Mouse (Mus musculus) gastrocnemius, postnatal 4 days (tissue): ENCODE results near the gene Apoa2. TPM values are rescaled to one million over a fixed set of nuclear protein-coding genes. Genes with fewer than 3 reads are reported as not detected.
A peak's percentile ranks its signal among the peaks of the same experiment; 100 is the strongest.

ENCODE experiments used
- DNase-seq, 2 experiments: peaks; one replicate each; pipeline ENCODE4 v3.0.0; 2021 to 2022; ENCODE audit warnings: low spot score in 2 of 2, mixed read lengths in 2 of 2
- long read RNA-seq, 2 experiments: library from polyadenylated mRNA; stranded (forward); transcript quantifications; one replicate each; pipeline ENCODE4 v2.0.0; 2021
- total RNA-seq, 2 experiments: library from RNA; stranded (reverse); gene quantifications; 2 replicates each; pipeline ENCODE4 v1.2.3; 2021

Apoa2 gene
- total RNA-seq = 10 to 100 TPM in 1 of 2 experiments, 1 to 10 TPM in 1; 2.1 to 13.8 TPM
- long read RNA-seq, experiment 1, partial matches to known transcripts = 0 of 1 reads
- long read RNA-seq, experiment 1, other reads (novel, unspliced or antisense) = 1 of 1 reads
- long read RNA-seq, experiment 2, partial matches to known transcripts = 0 of 2 reads
- long read RNA-seq, experiment 2, other reads (novel, unspliced or antisense) = 2 of 2 reads

DNA sequence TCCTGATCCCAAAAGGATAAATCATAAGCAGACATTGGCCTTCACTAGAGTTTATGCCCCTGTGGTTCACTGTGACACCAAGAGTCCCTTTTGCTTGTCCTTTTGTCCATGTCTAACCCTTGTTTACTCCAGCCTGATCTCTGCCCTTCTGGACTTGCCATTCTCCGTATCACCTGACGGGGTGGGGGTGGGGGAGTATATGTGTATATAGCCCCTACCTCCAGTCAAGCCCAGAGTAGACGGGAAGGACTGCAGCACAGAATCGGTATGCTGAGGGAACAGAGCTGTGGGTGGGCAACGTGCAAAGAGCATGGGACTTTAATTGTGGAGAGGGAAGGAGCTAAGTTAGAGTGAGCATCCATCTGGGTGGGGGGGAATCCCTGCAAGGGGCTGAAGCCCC lies at the start of gene Apoa2:
Gene Apoa2 (plus strand): TSS at position 198 of the 400 bp plus-strand sequence.
- no peak for DNase-seq

DNA sequence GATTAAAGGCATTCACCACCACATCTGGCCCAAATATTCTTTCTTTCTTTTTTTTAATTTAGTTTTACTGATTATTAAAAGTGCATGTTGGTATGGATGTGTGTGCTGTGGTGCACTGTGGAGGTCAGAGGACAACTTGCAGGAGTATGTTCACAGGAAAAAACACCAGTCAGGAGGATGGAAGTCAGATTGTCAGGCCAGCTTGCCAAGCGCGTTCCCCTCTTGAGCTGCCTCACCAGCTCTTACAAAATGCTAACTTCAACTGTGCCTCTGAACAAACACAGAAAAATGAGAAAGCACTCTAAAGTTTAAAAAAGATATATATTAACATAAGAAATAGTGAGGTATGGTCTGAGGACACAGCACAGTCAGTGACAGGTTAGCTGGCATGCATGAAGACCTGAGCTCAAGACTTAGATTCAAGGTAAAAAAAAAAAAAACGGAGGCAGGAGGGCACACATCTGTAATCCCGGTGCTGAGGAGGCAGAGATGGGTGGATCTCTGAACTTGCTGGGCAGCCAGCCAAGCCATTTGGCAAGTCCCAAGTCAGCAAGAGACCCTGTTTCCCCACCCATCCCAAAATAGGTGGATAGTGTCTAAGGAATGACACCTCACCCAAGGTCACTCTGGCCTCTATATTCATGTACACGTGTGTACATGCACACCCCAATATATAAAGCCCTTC lies 45.2 kb upstream of the Apoa2 start:
- DNase-seq = no peak

DNA sequence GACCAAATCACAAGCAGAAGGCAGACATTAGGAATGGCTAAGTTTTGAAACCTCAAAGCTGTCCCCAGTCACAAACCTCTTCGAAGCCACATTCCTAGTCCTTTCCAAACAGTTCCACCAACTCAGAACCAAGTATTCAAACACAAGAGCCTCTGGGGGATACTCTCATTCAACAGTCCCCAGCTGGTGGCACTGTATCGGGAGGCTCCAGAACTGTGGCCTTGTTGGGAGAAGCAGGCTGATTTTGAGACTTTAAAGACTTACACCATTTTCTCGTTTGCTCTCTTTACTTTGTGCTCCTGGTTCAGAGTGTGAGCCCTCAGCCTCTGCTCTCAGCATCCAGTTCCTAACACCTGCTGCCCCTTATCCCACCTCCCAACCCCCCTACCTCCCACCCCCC lies 41.8 kb upstream of the Apoa2 start:
- no peak for DNase-seq

DNA sequence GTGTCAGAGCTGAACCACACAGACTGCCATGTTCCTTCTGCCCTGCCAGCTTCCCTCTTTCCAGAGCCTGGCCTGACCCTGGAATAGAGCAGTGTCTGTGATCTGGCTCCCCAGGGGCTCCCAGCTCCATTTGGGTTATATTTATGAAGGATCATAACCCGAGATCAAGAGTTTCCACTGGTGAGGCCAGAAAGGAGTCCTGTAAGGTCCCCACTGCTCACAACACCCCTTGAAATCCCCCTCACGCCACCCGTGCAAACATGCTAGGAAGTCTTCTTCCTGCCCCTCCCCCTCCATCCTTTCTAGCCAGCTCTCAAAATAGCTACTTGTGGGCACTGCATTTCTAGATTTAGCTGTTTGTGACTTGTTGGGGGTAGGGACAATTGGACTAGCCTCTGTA lies 41.2 kb upstream of the Apoa2 start:
- no peak for DNase-seq

DNA sequence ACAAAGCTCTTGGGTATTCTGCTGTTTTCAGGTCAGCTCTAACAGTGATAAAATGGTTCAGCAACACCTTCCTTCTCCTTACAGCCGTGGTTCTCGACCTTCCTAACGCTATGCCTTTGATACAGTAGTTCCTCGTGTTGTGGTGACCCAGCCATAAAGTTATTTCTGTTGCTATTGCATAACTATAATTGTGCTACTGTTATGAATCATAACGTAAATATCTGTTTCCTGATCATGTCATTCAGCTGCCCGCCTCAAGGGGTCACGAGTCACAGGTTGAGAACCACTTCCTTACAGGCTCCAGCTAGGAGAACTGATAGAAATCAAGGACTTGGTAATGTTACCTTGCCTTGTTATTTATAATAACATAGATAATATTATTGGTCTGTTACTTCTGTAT lies 40.5 kb upstream of the Apoa2 start:
- DNase-seq = no peak

DNA sequence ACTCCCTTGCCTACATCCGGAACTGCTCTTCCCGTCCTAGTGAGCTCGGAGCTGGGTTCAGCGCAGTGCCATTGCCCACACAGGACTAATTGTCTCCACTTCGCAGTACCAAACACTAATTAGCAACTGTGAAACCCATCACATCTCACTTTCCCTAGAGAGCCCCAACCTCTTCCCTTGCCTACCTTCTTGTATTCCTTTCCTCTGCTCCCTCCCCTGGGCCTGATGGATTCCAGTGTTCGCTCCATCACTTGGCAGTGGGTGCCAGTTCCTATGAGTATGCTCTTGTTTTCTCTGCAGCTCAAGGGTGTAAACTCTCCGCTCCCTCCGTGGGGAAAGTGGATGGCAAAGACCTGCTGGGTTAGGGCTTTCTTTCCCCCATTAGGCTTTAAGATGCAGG lies 39.2 kb upstream of the Apoa2 start:
- no peak for DNase-seq

DNA sequence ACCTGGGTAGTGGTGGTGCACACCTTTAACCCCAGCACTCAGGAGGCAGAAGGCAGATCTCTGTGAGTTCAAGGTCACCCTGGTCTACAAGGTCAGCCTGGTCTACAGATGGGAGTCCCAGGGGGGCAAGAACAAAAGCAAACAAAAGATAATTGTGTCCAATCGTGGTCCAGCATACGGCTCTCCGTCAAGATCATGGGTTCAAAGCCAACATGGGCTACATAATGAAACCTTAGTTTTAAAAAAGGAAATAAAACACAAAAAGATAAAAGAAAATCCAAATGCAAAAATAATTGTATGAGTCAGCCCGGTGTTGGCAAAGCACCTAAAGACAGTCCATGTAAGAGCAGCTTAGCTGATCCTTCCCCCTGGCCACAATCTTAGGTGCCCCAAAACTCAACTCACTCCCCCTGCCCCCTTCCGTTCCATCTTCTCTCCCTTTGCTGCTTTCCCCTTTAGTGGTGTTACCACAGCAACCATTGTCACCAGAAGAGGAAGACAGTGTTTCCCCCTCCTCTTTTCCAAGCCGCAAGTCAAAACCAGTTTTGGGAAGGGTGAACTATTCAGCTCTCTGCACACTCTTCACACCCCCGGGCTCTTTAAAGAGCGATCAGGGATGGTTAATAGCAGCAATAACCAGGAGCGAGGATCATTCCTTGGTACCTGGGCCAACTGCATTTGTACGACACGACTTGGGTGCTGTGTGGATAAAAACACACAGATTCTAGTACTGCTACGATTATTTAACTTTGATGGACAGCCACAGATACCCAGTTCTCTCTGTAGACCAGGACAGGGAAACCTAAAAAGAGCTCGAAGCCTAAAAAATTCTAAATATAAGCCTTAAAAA lies 36.8 kb upstream of the Apoa2 start:
- DNase-seq = no peak

DNA sequence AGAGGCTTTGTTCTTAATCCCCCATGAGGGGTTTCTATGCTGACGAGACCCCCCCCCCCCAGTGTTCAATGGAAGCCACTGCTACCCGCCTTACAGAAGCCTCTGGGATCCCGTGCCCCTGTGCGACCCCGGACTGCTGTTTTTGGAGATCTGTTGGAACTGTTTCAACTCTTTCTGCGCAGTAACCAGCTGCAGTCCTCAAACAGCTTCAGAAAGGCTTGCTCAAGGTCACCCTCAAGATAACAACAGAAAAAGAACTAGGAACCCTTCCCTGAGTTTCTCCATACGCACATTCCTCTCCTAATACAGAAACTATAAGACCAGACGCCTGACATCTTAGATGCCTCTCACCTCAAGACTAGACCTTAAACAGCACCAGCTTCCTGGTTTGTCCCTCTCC lies 35.8 kb upstream of the Apoa2 start:
- DNase-seq = no peak

DNA sequence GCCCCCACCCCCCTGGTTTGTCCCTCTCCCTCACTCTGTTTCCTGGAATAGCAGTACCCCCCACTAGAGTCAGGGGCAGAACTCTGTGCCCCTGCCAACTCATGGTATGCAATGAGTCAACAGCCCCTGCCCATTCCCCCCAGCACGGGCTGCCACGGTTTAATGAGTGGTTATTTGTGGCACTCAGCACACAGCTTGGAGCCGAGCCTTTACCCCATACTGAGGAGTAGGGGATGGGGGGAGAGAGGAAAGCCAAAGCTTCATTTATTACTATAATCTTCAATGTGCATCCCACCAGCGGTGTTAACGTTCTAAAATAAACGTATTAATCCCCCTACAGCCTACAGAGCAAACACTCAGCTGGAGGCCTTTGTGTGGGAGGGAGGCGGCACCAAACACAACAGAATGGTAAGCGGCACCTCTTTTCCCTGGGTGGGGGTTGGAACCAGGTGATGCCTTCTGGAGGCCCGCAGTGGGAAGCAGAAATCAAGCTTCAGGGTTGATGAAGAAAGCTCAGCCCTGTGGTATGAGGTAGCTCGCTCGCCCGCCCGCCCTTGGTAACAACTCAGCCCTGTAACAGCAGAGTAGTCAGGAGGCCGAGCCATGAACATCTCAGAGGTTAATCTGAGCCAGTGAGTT lies 35.3 kb upstream of the Apoa2 start:
- no peak for DNase-seq

DNA sequence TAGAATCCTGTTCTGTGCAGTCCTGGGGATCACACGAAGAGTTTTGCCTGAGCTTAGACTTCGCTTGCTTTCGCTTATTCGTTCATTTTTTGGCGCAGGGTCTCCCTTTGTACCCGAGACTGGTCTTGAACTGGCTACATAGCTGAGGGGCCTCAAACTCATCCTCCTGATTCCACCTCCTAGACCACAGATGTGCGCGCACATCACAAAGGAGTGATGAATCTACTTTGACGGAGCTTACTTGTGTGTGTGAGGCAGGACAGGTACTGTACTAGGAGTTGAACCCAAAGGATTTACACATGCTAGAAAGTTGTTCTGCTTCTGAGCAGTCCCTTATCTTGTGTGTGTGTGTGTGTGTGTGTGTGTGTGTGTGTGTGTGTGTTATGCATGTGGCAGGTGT lies 34.0 kb upstream of the Apoa2 start:
- DNase-seq = no peak

DNA sequence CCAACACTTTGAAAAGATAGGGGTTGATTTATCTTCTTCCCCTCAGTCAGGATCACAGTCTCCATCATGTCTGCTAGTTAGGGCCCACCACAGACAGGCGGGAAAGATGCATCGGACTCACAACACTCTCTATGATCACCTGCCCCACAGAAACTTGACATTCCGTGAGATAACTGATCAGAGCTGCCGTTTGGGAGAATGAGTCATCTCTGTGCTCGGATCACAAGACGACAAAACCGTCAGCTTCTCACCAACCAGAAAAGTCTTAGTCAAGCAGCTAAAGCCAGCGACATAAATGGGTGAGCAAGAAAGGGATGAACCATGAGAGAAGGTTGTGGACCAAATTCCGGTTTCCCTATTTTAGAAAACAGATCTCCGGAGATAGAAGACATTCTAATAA lies 32.6 kb upstream of the Apoa2 start:
- DNase-seq = no peak

DNA sequence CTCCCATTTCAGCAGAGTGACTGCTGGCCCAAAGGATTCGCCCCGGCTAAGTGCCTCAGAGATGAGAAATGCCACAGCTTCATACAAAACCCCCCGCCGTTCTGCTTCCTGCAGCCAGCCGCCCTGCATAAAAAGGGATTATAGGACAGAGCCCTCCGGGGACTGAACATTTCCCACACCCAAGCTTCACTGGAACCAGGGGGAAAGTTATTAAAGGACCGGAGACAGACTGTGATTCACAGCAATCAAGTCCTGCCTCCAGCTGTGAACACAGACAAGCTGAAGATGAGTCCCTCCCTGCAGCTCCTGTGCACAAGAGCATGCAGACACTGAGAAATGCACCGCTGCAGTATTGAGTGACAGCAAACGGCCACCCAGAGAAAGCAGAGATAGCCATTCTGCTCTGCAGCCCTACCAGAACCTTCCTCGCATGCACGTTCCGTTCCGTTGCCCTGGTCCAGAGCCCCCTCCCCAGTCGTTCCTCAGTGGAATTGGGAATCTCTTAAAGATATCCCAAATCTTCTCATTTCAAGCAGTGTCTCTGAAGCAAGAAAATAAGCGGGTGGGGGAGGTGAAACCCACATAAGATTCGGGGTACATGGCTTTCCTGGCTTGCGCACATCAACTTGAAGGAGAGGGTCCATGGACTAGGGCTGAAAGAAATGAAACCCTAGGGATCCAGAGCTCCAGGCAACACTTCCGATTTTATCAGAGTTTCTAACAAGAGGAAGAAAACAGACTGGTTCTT lies 31.6 kb upstream of the Apoa2 start:
- no peak for DNase-seq

DNA sequence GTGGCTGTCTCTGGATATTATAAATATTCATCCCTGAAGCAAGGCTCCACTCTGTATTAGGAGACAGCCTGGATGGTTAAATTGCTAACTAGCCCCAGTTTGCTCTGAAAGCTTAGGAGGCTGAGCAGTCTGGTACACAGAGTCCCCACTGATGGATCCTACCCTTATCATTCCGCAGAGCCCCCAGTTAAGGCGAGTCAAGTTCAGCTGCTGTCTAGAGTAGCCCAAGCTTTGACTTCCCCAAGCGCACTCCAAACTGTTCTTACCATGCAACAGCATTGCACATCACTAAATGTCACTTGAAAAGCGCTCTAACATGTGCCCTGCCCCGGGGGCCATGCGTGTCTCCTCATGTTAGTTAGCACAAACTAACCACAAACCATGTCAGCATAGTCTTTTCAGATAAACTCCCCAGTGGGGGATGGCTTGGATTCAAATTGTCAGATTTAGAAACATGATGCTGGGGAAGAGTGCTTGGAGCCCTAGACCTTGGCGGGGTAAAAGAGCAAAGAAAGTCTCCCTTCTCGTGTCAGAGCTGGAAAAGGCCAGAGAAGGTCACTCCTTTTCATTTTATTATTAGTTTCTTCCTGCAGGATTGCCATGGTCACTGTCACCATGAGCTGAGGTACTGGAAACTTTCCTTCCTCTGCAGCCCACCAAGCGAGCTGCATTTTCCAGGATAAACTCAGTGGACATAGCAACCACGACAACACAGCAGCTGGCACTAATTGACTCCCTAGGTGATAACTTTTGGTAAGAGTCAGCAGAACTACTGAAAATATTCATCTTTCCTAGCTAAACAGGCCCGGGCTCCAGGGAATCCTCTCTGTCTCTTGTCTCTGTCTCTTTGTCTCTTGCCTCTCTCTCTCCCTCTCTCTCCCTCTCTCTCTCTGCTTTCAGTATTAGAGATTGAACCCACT lies 30.7 kb upstream of the Apoa2 start:
- DNase-seq = no peak

DNA sequence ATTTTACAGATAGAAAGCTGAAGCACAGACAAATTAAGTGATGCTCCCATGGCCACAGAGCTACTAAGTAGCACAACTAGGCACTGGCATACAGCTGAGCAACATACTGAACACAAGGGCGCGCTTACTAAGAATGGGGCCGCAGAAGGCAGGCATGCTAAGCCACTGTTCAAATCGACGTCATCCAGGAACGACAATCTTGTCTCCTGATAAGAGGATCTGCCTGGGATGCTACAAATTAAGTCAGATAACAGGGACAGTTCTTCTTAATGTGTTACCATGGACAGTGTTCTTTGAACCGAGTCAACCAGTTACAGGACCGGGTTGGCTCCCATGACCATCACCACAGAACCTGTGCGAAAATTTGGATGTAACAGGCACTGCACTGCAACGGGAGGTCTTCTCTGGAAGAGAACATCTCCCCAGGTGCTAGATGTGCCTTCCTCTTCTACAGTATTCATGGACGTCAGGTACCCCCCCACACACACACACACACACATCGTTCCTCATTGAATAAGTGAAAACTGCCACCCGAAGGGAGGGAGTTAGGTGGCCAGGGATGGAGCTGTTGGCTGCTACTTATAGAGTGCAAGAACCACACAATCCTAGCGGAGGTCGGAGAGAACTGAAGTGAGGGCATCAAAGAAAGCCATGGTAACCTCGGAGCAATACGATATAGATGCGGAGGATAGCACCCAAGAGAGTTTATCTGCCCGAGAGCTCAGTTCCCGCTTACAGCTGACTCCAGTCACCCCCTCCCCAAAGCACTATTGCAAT lies 29.6 kb upstream of the Apoa2 start:
- no peak for DNase-seq

DNA sequence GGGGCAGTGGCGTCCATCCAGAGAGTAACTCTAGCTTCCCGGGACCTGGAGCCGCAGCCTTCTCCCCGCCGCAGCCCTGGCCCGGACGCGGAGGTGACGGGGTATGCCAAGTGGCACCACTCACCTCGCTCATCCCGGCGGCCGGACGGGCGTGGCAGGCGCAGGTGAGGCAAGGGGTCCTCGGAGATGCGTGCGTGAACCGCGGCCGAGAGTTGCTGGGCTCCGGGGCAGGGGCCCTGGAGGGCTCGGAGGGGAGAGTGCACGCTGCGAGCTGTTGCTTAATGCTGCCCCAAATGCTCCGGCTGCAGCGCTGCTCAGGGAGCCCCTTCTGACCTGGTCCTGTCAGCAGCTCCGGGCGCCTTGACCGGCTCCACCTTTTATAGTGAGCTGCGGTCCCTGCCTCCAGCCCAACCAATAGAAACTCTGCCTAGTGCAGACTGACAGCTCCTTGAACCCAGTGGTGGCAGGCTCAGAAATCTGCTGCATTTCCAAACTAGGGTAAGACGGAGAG lies 28.9 kb upstream of the Apoa2 start, which contains the start of gene Pcp4l1:
Gene Pcp4l1 (minus strand): TSS at position 382 of the 511 bp plus-strand sequence.
- peak in 1 of 2 experiments; percentile 37 for DNase-seq

DNA sequence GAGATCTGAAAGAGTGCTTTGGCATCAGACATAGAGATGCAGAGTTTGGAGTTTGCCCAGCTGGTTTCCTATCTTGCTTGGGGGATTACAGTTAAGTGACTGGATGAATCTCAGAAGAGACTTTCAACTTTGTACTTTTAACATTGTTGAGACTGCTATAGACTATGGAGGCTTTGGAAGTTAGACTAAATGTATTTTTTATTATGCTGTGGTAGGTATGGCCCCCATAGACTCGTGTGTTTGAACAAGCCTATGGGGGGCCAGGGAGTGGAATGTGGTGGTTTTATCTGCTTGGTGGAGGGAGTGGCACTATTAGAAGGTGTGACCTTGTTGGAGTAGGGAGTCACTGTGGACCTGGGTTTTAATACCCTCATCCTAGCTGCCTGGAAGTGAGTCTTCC lies 25.3 kb upstream of the Apoa2 start:
- DNase-seq = no peak

DNA sequence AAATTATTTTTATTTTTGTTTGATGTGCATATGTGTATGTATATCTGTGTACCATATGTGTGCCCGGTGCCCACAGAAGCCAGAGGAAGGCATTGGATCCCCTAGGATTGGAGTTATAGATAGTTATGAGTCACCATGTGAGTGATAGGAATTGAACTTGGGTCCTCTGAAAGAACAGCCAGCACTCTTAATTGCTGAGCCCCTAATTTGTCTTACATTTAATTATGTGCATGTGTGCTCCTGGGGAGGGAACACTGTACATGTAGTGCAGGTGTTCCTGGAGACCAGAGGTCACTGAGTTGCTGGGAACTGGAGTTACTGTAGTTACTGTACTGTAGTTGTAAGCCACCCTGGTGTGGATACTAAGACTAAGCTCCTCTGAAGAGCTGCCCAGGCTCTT lies 24.1 kb upstream of the Apoa2 start:
- DNase-seq = no peak

DNA sequence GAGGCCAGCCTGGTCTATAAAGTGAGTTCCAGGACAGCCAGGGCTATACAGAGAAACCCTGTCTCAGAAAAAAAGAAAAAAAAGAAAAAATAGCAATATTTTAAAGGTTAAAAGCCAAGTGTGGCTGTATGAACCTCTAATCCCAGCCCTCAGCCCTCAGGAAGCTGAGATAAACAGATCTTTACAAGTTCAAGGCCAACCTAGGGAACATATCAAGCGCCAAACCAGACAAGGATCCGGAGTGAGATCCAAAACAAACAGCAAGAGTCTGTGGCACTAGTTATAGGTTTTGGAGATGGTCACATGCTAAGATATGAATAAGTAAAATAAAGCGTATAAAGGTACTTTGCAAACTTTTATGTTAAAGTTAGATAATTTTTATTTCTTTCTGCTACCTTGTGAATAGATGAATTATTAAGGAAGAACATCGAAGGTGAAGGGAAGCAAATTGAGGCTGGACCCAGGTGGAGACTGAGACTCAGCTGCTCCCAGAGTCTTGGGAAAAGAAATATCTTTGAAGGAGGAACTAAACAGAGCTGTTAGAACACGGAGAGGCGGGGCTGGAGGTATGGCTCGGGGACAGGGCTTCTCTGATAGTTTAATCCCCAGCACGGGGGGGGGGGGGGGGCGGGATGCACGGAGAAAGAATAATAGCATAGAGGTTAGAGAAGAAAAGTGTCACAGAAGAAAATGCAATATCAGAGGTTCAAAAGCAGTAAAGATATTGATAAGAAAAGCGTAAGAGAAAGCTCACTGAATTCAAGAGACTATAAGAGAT lies 21.2 kb upstream of the Apoa2 start:
- DNase-seq = no peak
